Mouse (Mus musculus) induced T-regulatory cell, adult 2 months (primary cell): ENCODE measurements around the gene Rabggtb.

ENCODE experiments used
- DNase-seq: peaks from one replicate; pipeline ENCODE4 v3.0.0-alpha.2; 2012; ENCODE audit warnings: low read depth

The Rabggtb gene

DNA sequence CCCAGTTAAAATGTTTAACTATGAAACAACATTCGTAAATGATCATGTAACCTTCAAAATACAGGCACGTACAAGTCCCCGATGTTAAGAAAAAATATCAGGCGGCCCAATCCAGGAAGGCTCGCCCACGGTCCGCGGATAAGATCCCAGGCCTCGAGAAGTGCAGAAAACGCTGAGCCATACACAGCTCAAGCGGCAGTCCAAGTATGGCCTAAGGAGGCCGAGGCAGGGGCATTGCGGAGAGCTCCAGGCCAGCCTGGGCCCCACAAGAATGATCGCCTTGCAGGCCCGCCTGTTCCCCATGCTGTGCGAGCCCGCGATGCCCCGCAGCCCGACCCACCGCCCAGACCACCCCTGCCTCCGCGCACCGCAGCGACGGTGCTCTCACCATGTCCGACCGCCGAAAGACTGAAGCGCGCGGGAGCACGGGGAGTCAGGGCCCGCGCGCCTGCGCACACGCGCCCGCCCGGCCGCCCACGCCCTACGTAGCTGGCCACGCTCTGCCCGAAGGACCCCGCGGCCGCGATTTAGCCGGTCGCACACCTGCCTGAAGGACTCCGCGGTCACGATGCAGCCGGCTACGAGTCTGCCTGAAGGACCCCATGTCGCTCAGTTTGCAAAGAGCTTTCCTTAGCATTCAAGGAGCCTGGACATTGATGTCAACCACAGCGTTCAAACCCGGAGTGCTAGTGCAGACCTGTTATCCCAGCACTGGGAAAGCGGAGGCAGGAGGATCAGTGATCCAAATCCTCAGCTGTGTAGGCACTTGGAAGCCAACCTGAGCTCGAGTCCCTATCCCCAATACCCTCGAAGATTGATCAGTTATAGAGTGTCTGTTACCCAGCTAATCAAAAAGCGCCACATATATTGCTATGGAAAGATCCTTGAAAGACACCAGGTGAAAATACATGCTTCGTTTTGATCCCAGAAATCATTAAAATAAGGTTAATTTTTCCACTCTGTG is at the start of gene Rabggtb:
Gene Rabggtb, minus strand, starts transcription at position 464 of the 964 bp plus-strand sequence.
- DNase-seq = peak; percentile 97

DNA sequence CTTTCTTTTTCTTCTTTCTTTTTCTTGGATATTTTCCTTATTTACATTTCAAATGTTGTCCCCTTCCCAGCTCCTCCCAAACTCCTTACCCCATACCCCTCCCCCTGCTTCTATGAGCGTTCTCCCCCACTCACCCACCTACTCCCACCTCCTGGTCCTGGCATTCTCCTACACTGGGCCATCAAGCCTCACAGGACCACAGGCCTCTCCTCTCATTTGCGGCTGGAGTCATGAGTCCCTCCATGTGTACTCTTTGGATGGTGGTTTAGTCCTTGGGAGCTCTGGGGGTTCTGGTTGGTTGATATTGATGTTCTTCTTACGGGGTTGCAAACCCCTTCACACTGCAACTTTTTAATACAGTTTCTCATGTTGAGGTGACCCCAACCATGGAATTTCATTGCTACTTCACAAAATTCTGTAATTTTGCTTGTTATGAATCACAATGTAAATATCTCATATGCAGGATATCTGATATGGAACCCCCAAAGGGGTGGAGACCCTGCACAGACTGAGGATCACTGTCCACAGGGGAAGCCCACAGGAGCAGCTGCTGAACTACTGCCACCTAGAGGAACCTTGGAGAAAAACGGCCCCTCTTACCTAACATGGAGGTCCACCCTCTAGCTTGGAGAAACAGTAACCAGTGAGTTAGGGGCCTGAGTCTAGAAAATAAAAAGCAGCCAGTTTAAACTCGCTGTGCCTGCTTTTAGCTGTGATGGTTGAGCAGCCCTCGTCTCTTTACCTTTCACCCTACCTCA is 49.0 kb upstream of the Rabggtb start:
- DNase-seq = peak; percentile 42

DNA sequence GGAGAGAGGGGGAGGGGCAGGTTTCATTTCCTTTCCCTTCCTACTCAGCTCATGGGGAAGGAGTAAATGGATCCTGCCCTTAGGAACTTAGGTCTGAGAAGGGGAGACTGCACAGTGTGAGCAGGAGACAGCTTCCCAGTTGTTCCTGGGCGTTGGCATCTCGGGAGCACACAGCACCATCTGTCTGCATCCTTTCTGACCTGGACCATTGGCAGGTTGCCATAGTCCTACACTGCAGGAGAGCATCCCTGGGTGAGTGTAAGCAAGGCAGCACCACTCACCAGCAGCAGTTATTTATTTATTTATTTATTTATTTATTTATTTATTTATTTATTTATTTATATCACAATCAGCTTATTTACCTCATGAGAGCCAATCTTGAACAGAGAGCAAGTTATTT is 48.1 kb upstream of the Rabggtb start:
- no peak for DNase-seq

DNA sequence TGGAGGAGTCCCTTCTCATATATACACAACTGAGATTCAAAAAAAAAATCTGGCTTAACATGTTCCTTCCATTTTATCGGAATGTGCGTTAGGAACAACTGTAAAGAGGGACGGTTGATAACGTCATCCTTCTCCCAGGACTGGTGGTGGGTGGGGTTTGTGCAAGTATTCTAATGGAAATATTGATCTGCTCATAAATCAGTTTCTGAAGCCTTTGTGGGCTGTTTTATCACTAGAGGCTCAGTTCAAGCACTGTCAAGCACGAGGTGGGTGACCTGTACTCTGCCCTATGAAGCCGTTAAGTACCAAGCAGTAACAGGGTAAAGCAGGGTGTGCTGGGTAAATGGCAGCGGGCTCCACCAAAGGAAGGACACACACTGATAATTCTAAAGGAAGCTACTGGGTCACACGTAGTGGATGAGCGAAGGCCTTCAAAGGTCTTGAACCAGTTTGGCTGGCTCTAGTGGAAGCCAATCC is 47.0 kb upstream of the Rabggtb start:
- no peak for DNase-seq

DNA sequence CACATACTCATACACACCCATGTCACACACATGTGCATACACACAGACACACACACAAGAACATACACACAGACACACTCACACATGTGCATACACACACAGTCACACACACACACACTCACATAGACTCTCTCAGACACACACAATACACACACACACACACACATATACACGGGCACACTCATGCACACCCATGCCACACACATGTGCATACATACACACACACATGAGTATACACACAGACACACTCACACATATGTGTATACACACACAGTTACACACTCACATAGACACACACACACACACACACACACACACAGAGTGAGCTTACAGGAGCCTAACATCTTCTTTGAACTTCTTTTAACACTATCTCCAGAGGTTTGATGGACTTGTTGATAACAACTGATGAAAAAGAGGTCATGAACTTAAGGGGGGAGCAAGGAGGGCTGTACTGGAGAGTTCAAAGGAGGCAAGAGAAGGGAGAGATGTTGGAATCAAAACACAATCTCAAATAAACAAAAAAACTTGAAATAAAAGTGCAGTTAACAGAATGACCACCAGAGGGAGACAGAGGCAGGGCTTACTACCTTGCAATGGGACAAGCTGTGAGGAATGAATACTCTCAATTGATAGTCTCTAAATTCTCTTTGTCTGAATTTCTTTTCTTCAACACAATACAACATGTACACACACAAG is 46.4 kb upstream of the Rabggtb start:
- DNase-seq = peak; percentile 79

DNA sequence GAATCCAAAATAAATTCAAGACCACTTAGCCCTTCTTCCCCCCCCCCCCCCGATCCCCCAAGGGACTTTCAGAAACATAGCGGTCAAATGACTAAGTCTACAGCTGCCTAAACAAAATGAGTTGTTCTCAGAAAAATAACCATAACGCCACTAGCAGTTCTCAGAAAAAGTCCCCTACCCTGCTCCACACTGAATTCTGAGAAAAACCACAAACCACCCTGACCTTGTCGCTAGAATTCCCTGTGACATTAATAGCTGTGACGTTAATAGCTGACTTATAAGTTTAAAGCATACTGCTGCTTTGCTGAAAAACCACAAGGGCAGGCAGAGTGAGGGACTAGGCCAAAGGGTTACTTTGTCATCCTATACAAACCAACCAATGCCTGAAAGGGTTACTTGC is 45.1 kb upstream of the Rabggtb start:
- peak; percentile 35 for DNase-seq

DNA sequence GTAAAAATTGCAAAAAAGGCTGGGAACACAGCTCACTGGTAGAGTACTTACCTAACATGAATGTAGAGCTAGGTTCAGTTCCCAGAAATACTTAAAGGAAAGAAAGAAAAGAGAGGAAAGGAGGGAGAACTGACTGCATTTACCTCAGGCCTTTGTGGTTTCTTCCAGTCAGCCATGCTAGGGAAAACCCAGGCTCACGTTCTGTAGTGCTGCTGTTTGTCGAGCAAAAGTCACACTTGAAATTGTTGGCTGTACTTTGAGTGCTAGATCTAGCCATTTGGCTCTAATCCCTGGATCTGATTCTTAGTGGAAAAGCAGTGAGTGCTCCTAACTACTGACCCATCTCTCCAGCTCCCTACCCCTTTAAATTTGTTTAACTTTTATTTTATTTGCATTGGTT is 35.4 kb upstream of the Rabggtb start:
- no peak for DNase-seq

DNA sequence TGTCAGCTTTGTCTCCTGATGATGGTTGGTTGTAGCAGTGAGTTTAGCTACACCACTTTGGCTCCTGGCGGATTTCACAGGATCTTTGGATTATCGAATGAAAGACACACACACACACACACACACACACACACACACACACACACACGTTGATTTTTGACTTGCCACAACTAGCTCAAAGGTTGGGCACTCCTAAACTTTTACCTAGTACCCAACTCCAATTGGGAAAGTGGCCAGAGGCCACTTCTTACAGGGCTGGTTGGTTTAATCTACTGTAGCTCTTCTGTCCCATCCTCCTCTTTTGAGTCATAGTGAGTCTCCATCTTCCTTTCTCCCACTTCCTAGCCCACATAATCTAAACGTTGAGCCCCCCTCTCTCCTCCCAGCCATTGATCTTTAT is 34.5 kb upstream of the Rabggtb start:
- no peak for DNase-seq

DNA sequence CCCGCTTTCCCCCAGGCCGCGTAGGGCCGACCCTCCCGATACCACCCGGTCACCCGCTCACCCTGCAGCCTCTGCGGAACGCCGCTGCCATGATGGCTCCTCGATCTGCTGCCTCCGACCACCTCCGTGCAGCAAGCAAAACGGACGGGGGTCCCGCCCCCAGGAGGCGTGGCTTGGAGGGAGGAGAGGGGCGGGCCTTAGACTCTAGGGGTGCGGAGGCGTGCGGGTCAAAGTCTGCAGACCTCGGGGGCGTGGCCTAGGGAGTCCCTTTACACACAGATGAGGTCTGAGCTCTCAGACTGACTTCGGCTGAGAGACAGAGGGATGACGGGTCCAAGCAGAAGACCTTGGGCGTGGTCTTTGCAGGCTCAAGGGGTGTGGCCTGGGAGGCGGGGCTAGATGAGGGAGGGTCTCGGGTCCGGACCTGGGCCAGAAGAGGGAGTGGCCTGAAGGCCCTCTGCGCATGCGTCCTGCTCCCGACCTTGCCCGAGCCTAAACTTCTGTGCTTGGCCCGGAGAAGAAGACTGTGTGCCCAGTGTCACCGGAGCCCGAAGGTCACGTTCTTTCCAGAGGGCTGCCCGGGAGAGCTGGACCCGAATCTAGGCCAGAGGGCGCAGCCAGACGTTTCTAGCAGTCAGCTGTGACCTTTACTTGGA is 31.7 kb upstream of the Rabggtb start, which contains the start of gene Acadm:
Gene Acadm, minus strand, starts transcription at position 298 of the 656 bp plus-strand sequence.
- peak; percentile 97 for DNase-seq

DNA sequence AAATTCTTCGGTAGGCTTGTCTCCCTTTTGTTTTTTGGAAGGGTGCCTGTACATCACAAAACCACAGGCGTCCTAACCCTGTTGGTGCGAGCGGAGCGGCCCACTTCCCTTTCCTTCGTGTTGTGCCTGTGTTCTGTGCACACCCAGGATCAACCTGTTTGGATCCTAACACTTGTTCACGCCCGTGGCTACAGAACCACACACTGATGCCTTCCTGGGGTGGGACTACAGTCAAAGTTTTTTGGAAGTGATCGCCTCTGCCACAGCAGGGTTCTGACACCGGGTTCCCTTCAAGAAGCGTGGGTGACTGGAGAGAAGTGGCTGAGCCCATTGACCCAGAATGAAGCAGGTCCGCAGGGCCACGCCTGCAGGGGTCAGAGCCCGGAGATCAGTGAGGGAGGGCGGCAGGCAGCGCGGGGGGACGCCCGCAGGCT is 31.1 kb upstream of the Rabggtb start:
- no peak for DNase-seq

DNA sequence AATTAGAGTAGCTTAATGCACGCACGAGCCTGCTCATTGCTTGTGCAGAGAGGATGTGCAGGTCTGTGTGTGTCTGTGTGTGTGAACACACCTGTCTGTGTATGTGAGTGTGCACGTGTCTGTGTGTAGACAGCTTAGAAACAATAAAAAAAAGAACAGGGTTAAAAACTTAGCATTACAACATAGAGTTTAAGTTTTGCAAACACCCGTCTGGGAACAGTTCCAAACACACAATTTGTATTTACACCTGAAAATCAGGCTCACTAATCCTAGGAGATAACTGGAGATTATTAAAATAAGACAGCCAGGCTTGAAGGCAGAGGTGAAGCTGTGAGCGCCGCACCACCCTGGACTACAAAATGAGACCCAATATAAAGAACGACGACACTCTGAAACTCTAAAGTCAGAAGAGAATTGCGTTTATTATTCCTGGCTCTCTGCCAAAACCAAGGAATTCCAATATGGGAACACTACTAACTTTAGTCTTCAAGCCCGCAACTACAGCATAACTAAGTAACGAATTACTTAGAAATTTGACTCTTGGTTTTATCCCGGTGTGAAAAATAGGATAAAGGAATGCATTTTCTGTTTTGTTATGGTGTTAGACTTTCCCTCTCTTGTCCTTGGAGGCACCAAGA is 30.3 kb upstream of the Rabggtb start:
- DNase-seq = no peak

DNA sequence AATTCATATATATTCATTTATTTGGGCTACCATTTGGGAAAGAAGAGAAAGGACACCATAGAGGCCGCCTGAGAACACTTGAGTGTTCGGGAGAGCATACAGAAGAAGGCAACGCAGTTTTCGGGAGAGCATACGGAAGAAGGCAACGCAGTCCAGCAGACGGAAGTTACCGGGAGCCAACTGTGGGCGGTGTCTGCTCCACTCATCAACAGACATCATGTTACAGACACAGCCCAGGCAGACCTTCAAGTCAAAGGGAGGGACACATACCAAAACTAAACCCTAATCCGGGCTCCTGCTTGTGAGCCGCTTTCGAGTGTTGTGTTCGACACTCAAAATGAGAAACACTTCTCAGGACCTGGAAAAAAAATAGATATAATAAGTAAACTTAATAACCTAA is 28.8 kb upstream of the Rabggtb start:
- DNase-seq = no peak

DNA sequence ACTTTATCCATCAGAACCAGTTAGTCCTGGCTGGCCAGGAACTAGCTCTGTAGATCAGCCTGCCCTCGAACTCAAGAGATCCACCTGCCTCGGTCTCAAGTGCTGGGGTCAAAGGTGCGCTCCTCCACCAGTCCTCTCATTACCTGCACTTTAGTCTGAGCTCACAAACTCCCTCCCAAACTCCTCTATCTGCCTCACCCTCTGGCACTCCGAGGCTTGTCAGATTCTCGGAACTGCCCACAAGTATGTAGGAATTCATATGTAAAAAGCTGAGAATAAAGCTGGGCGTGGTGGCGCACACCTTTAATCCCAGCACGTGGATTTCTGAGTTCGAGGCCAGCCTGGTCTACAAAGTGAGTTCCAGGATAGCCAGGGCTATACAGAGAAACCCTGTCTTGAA is 27.7 kb upstream of the Rabggtb start:
- DNase-seq = no peak

DNA sequence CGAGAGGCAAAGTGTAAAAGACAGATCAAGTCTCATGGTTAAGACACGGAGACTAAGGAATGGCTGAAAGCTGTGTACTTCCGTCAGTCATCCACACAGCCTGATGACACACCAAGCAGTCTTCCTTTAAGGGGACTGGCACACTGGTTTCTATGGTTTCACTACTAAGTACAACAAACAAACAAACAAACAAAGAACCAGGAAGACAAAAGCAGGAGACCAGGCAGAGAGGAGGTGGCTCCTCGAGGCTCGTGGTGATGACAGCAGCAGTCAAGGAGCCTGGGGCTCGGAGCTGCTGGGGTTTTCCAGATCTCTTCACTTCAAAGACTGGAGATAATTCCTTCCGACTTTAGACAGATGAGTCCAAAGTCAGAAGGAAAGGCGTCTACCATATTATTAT is 27.2 kb upstream of the Rabggtb start:
- DNase-seq = no peak

DNA sequence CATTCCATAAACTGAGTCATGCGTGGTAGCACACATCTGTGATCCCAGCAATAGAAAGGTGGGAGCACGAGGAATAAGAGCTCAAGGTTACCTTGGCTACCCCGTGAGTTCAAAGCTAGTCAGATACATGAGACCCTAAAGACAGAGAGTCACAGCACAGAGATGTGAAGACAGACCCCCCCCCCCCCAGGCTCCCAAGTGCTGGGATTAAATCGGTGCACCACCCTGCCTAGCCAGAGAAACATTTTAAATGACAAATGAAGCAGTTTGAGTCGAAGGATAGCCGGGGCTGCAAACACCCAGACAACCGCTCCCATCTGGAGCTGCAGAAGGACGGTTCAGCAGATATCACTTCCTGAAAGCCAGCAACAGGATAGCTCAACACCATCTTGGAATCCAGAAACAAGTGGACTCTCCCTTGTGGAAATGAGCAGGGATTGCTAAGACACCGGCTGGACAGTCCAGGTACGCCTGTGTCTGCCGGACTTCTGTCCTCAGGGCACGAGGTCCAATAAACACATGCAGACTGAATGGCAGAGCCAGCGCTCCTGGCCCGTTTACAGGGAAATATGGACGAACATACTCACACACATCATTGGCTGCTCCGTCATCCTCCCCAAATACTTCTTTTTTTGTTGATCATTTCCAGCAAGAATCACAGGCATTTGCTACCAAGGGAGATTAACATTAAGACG is 24.5 kb upstream of the Rabggtb start:
- no peak for DNase-seq

DNA sequence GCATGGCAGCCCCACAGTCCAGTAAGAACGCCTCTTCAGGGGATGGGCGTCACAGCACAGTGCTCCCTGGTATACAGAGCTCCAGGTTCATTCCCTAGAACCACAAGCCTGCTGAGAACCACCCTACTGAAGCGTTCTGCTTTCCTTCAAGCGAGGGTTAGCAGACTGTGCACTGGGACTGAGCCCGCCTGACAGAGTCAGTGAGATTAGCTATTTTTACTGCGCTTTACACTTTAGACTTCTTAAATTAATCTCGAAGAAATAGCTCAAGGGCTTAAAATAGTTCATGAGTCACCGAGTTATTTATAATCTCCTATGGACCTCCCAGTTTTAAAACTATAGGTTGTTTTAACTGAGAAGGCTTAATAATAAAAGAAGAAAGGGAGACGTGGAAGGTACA is 23.1 kb upstream of the Rabggtb start:
- no peak for DNase-seq

DNA sequence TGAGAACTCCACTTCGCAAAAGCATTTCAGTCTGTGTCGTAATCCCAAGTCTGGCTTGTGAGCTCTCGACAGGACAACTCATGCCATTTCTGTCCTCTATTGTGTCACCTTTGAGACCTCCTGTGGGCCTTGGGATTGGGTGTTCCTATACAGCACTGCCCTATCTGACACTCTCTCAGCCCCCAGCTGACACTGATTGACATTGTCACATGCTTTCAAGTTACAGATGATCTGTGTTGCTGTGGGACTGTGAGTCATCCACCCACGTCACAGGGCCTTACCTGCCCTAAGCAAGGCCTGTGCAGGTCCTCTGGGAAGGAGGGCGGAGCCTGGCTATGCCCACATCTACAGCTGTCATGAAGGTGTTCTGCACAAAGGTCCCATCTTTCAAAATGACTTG is 19.7 kb upstream of the Rabggtb start:
- DNase-seq = no peak

DNA sequence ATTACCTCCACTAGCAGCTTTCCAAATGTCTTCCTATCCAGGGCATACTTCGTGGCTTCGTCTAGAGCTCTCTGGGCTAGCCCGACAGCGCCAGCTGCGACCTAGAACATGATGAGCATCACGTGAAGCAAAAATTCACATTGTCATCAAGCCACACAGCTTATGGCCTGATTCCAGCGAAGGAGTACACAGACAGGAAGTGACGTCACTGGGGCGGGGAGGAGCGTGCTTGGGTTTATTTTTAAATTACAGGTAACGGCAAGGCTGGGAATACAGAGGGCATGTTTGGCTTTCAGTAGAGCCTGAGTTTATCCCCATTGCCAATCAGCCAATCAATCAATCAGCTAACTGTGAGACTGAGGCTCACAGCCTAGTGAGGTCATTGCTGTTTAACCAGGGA is 16.7 kb upstream of the Rabggtb start:
- peak; percentile 61 for DNase-seq

DNA sequence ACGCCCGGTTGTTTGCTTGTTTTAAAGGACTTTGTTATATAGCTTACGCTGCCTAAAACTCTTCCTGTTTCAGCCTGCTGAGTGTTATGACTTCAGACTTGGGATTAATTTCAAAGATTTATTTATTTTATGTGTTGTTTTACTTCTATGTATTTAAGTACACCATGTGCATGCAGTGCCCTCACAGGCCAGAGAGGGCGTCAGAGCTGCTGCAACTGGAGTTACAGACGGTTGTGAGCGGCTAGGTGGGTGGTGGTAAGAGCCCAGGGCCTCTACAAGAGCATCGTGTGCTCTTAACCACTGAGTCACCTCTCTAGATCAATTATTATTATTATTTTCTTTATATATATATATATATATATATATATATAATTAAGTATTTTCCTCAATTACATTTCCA is 13.5 kb upstream of the Rabggtb start:
- no peak for DNase-seq

DNA sequence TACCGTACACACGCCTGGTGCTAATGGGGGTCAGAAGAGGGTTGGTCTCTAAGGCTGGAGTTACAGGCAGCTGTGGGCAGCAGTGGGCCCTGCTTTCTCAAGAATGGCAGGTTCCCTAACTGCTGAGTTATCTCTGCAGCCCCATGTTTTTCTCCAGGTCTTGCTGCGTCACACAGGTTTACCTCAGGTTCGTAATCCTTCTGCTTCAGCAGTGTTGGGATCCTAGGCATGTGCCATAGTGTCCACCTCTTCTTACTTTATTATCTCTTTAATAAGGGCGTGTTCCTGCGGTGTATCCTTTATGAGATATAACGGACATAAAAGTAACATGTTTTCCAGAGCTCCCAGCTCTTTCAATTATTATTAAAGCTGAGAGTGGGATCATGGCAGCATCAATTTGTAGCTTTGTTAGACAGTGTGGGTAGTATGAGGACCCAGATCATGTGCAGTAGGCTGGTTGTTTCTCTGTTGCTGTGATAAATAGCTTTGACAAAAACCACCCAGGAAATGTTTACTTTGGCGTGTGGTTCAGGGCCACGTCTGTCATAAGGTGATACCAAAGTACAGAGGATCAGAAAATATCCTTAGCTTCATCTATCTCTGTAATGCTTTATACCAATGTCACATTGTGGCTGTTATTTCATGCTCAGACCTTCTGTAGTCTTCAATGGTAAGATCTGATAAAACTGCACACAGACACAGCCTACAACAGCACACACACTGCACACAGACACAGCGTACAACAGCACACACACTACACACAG is 8.5 kb upstream of the Rabggtb start:
- DNase-seq = no peak
